In the genomic region with DNA sequence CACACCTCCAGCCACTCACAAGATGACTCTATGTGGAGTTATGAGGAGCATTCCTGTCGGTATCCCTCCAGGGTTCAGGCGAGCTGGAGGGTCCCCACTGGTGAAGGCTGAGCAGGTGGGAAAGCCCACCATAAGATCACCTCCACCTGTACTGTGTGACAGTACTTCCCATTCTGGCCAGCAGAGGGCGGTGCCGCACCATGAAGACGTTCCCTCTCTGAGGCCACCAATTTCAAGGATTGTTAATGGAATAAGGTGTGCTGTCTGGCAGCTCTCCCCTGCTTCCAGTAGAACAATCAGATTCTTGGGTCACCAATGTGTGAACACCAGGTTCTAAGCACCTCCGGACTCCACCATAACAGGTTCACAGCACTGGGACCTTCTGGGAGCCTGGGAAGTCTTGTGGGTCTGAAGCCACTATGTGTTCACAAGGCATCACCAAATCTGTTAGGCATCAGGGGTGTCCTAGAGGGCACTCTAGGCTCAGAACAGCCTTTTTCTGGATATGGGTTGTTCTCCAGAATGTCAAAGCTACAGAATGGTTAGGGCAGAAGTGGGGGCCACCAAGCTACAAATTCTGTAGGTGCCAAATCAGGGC, we compare ENCODE assay signal across 8 mouse cellular contexts. TPM values are rescaled to one million over a fixed set of nuclear protein-coding genes. Genes with fewer than 3 reads are reported as not detected.
A peak's percentile ranks its signal among the peaks of the same experiment; 100 is the strongest.
DNase-seq lines count a peak whose midpoint lies in the region; ATAC-seq and TF ChIP-seq lines count a peak whose summit lies in the region.

No protein-coding gene starts in this region.

- no peak overlapping the region for H3K27ac ChIP-seq in intestine, embryonic 16.5 days (ENCODE audit: low read length)
- H3K27ac ChIP-seq in midbrain, embryonic 14.5 days (replicated peaks; ENCODE audit: low read depth, low read length): no peak overlapping the region
- no peak overlapping the region for H3K27ac ChIP-seq in spleen, adult 2 months (ENCODE audit: insufficient read depth, low read length)

- peaks cover 4% of the 10 kb centered on the region; the same call in 1 of the 2 replicates for H3K27me3 ChIP-seq in intestine, embryonic 16.5 days (replicated peaks; ENCODE audit: control insufficient read depth, insufficient read depth, low read length)
- peaks cover 22% of the 10 kb centered on the region for H3K27me3 ChIP-seq in midbrain, embryonic 14.5 days (ENCODE audit: control insufficient read depth, insufficient read depth, low read length)
- peaks cover 3% of the 10 kb centered on the region; the same call in 1 of the 2 replicates for H3K27me3 ChIP-seq in spleen, adult 2 months (ENCODE audit: control insufficient read depth, insufficient read depth, low read length)

- 5% methylated on average over 6 of the region's 6 CpGs for WGBS in intestine, embryonic 16.5 days
- WGBS in midbrain, embryonic 14.5 days: 5% methylated on average over 6 of the region's 6 CpGs
- 7% methylated on average over 6 of the region's 6 CpGs for WGBS in spleen, adult 2 months

- intact Hi-C loops in left cerebral cortex, postnatal 4 days (cut with DNase I): loop anchor here (2.0 to 5.0 kb wide), 3 partner anchors 51 to 136 kb away; partner anchors contain the start of gene Atoh8

- no peak overlapping the region for H3K4me2 ChIP-seq in intestine, embryonic 16.5 days (ENCODE audit: low read depth, low read length)
- H3K4me2 ChIP-seq in midbrain, embryonic 14.5 days (ENCODE audit: low read length): no peak overlapping the region

- H3K4me1 ChIP-seq in intestine, embryonic 16.5 days (ENCODE audit: control insufficient read depth, insufficient read depth, low read length): peaks cover 20% of the 10 kb centered on the region
- peaks cover 11% of the 10 kb centered on the region for H3K4me1 ChIP-seq in midbrain, embryonic 14.5 days (ENCODE audit: control insufficient read depth, insufficient read depth, low read length)
- H3K4me1 ChIP-seq in spleen, adult 2 months (ENCODE audit: control insufficient read depth, insufficient read depth, insufficient read length): no peaks in the 10 kb centered on the region

- peak; percentile 34; the same call in 1 of the 2 replicates for ATAC-seq in intestine, embryonic 16.5 days
- ATAC-seq in midbrain, embryonic 14.5 days (ENCODE audit: low FRiP score, low TSS enrichment): peak; percentile 62; the same call in 1 of the 2 replicates

- no peaks in the 10 kb centered on the region for H3K36me3 ChIP-seq in intestine, embryonic 16.5 days (ENCODE audit: control insufficient read depth, insufficient read depth, low read length)
- H3K36me3 ChIP-seq in midbrain, embryonic 14.5 days (ENCODE audit: control insufficient read depth, insufficient read depth, low read length): no peaks in the 10 kb centered on the region
- H3K36me3 ChIP-seq in spleen, adult 2 months (ENCODE audit: control insufficient read depth, insufficient read depth, low read length): no peaks in the 10 kb centered on the region

- H3K9me3 ChIP-seq in intestine, embryonic 16.5 days (ENCODE audit: control insufficient read depth, low read length): no peaks in the 10 kb centered on the region
- H3K9me3 ChIP-seq in midbrain, embryonic 14.5 days (ENCODE audit: control insufficient read depth, low read length): no peaks in the 10 kb centered on the region

- peak; percentile 94 for TF ChIP-seq CTCF in spleen, adult 2 months (IDR thresholded peaks at IDR 0.05; ENCODE audit: extremely low read depth, insufficient read depth, insufficient read length, insufficient replicate concordance)

- no peak for TF ChIP-seq POLR2A in spleen, adult 2 months (IDR thresholded peaks at IDR 0.05; ENCODE audit: low read depth, low read length)

- no peak overlapping the region for H3K4me3 ChIP-seq in intestine, embryonic 16.5 days (ENCODE audit: low read length)
- no peak overlapping the region for H3K4me3 ChIP-seq in midbrain, embryonic 14.5 days (replicated peaks; ENCODE audit: low read depth, low read length)
- no peak overlapping the region for H3K4me3 ChIP-seq in spleen, adult 2 months (ENCODE audit: extremely low read depth, insufficient read depth, insufficient read length)

- H3K9ac ChIP-seq in intestine, embryonic 16.5 days (ENCODE audit: low read depth, low read length): no peak overlapping the region
- no peak overlapping the region for H3K9ac ChIP-seq in midbrain, embryonic 14.5 days (replicated peaks; ENCODE audit: low read length)

- peak; percentile 66 for DNase-seq in ovary, postnatal 10 days (ENCODE audit: low spot score)
- no peak for DNase-seq in ovary, adult 18-20 months (ENCODE audit: low spot score)
- DNase-seq in embryo, embryonic 10 days (ENCODE audit: low spot score): peak; percentile 88
- peak; percentile 65 to 78 for DNase-seq in gastrocnemius, postnatal 4 days (ENCODE audit: low spot score in 2 of 2)
- peak; percentile 85 for DNase-seq in left cerebral cortex, postnatal 4 days
- peak; percentile 91 for DNase-seq in midbrain, embryonic 14.5 days
- peak; percentile 30 to 62 for DNase-seq in spleen, adult 2 months (ENCODE audit: low read depth in 1 of 2, low spot score in 2 of 2)

RNA-seq across cellular contexts. Expression of gene Atoh8, which starts 49.4 kb away (rescaled TPM):
- 10 to 100 TPM in 1 of 2 experiments, 1 to 10 TPM in 1; 8.8 to 10.7 TPM for total RNA-seq in gastrocnemius, postnatal 4 days (2021)
- 9.3 and 9.6 TPM in 2 replicates for polyA plus RNA-seq in intestine, embryonic 16.5 days (2015; fragmentation: Nextera tagmentation; extraction: Ambion mirVana)
- 1 to 10 TPM; 1.8 TPM for total RNA-seq in left cerebral cortex, postnatal 4 days (2021)
- polyA plus RNA-seq in midbrain, embryonic 14.5 days (2014; fragmentation: Nextera tagmentation; extraction: Ambion mirVana): 1.8 and 2.4 TPM in 2 replicates
- 9.3 and 10.7 TPM in 2 replicates for polyA plus RNA-seq in spleen, adult 2 months (2012; rRNA removed)
